Mouse (Mus musculus) G1E (cell line): ENCODE measurements around the gene Ppp1r1b. TPM values are rescaled to one million over a fixed set of nuclear protein-coding genes. Genes with fewer than 3 reads are reported as not detected.

Source experiments
- ATAC-seq: 2 replicates; pipeline ENCODE4 v1.8.0; 2016; ENCODE audit warnings: mild to moderate bottlenecking; ENCODE audit not compliant: insufficient number of reproducible peaks, poor library complexity, low FRiP score, severe bottlenecking; ENCODE audit errors: extremely low read depth
- DNase-seq: peaks from one replicate; pipeline ENCODE4 v3.0.0; 2012; ENCODE audit warnings: low spot score
- H3K27me3 ChIP-seq: 2 replicates; pipeline ENCODE4 v1.6.1; 2012; ENCODE audit warnings: mild to moderate bottlenecking, low read length, inconsistent platforms; ENCODE audit not compliant: insufficient read depth
- H3K36me3 ChIP-seq: replicated peaks from 2 replicates; pipeline ENCODE3; 2012; ENCODE audit warnings: mild to moderate bottlenecking, inconsistent platforms
- H3K4me1 ChIP-seq: 2 replicates; pipeline ENCODE4 v1.6.1; 2012; ENCODE audit warnings: low read depth, low read length, inconsistent platforms, mixed read lengths; ENCODE audit not compliant: insufficient read depth
- H3K4me3 ChIP-seq: 2 replicates; pipeline ENCODE4 v1.5.1; 2012; ENCODE audit warnings: low read depth, mild to moderate bottlenecking, inconsistent platforms, low read length, moderate library complexity, mixed read lengths
- H3K9me3 ChIP-seq: replicated peaks from 2 replicates; pipeline ENCODE4 v1.6.1; 2012; ENCODE audit warnings: inconsistent platforms
- CTCF ChIP-seq: IDR thresholded peaks from 2 replicates; pipeline ENCODE4 v1.5.1; 2012; ENCODE audit warnings: low read depth, low read length, inconsistent platforms, mixed read lengths
- GATA1 ChIP-seq: IDR thresholded peaks from 2 replicates; pipeline ENCODE4 v1.6.1; 2012; ENCODE audit warnings: borderline replicate concordance, low read length, inconsistent platforms, mixed read lengths
- GATA2 ChIP-seq: IDR thresholded peaks from 2 replicates; pipeline ENCODE4 v1.6.1; 2012; ENCODE audit warnings: low read depth, low read length, inconsistent platforms, borderline replicate concordance
- POLR2AphosphoS5 ChIP-seq: IDR thresholded peaks from 2 replicates; pipeline ENCODE4 v1.6.1; 2012; ENCODE audit warnings: low read depth, low read length, inconsistent platforms; ENCODE audit not compliant: insufficient replicate concordance
- TAL1 ChIP-seq: conservative IDR thresholded peaks from 2 replicates; pipeline ENCODE4 v1.6.1; 2012; ENCODE audit warnings: low read depth, low read length, inconsistent platforms, mixed read lengths
- polyA plus RNA-seq: library from polyadenylated mRNA; stranded (reverse); fragments of >175 nt; gene quantifications from 2 replicates; pipeline ENCODE4 v1.2.3, GENCODE M21; 2012
- total RNA-seq, 2 experiments: library from RNA; stranded (forward) in 1 of 2; stranded (reverse) in 1 of 2; fragments of 200-1000 nt in 1 of 2; fragments of >200 nt in 1 of 2; fragmentation: Nextera tagmentation in 1 of 2; gene quantifications; 2 replicates each; pipeline ENCODE4 v1.2.3; 2014 to 2017

The Ppp1r1b gene
- total and polyA plus RNA-seq, 3 experiments, result not detected

DNA sequence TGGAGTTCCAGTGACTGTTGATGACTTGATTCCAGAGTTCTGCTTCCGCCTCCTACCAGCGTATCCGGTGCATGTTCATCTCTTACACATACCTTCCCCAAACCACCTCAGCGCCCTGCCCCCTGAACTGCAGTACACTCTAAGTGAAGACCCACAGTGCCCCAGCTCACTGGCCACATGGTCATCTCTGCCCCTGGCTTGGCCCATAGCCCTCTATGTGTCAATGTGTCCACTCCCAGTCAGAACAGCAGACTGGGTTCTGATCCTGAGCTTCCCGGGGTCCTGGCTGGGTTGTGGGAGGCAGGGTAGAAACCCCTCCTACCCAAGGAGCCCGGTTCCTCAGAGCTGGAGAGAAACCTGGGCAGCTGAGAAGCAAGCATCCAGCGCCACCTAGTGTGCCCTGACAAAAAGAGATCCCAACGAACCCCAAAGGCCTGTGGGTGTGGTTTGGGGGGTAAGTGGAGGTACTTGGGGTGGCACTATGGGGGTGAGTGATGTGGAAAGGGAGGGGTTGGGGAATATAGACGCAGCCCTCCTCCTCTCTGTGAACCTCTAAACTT, 41.1 kb downstream of the Ppp1r1b start:
- no peak overlapping the region for H3K4me3 ChIP-seq
- H3K4me1 ChIP-seq, result peaks cover 48% of the 10 kb centered on the region
- no peak for TF ChIP-seq GATA2
- no peak for TF ChIP-seq POLR2AphosphoS5
- TF ChIP-seq CTCF, result no peak
- no peak for TF ChIP-seq GATA1
- TF ChIP-seq TAL1, result no peak
- peak; percentile 58 for DNase-seq
- H3K9me3 ChIP-seq, result no peaks in the 10 kb centered on the region
- no peaks in the 10 kb centered on the region for H3K36me3 ChIP-seq
- peaks cover 47% of the 10 kb centered on the region for H3K27me3 ChIP-seq
- no peak for ATAC-seq

DNA sequence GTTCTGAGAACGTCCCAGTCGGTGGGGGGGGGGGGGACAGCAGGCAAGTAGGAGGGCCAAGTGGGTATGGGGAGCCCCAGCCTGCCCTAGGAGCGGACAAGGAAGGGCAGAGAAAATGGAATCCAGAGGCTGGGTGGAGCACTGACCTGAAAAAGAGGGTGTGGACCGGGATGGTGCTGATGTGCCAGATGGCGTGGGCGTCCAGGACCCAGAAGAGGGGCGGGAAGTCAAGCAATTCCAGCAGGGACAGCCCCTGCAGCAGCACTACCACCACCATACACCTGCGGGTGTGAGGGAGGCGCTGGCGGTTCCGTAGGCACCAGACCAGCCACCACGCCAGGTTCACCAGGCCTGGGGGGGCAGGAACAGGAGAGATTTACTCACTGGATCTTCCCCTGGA, 41.9 kb downstream of the Ppp1r1b start:
- no peak for ATAC-seq
- no peak for DNase-seq
- H3K36me3 ChIP-seq, result peaks cover 2% of the 10 kb centered on the region
- H3K4me3 ChIP-seq, result no peak overlapping the region
- TF ChIP-seq GATA1, result no peak
- no peak for TF ChIP-seq TAL1
- TF ChIP-seq POLR2AphosphoS5, result no peak
- no peak for TF ChIP-seq GATA2
- TF ChIP-seq CTCF, result no peak
- H3K4me1 ChIP-seq, result peaks cover 56% of the 10 kb centered on the region
- peaks cover 39% of the 10 kb centered on the region for H3K27me3 ChIP-seq
- no peaks in the 10 kb centered on the region for H3K9me3 ChIP-seq

DNA sequence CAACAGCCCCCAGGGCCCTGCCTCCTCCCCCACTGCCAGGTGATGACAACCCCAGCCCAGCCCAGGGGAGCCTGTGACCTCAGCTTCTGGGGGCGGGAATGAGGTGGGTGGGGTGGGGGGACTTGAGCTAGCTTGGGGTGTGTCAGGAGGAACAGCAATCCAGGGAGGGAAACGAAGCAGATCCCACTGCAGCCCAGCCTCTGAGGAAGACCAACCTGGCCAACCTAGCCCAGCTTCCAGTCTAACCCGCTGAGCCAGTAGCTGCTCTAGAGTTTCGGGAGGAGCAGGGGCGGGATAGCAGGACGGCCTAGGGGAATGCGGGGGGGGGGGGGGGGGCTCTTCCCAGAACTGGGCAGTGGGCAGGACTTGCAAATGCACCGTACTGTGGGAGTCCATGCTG, 43.8 kb downstream of the Ppp1r1b start:
- H3K9me3 ChIP-seq, result no peaks in the 10 kb centered on the region
- peaks cover 22% of the 10 kb centered on the region for H3K27me3 ChIP-seq
- TF ChIP-seq CTCF, result no peak
- no peak for TF ChIP-seq GATA2
- no peak for TF ChIP-seq POLR2AphosphoS5
- no peak for TF ChIP-seq GATA1
- no peak for TF ChIP-seq TAL1
- DNase-seq (no peak), ATAC-seq (no peak)
- H3K4me3 ChIP-seq, result no peak overlapping the region; the same call in 1 of the 2 replicates
- H3K4me1 ChIP-seq, result peaks cover 54% of the 10 kb centered on the region
- H3K36me3 ChIP-seq, result peaks cover 16% of the 10 kb centered on the region

DNA sequence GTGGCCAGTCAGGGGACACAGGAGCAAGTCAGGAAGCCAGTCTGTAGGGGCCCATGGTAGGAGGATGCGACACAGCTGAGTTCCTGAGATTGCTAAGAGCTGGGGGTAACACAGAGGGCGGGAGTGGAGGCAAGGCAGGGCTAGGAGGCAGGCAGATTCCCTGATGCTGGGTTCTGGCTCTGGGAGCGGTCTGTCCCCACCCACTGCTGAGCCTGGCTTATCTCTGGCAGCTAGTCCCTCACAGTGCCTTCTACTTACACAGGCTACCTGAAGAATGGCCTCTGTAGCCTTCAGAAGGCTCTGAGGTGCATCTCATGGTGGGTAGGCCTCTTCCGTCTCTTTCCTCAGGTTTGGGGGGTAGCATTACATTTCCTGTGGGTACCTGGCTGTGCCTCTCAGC, 44.4 kb downstream of the Ppp1r1b start:
- Histone ChIP-seq H3K9me3 (no peaks in the 10 kb centered on the region), H3K36me3 (peaks cover 22% of the 10 kb centered on the region), H3K27me3 (peaks cover 16% of the 10 kb centered on the region), H3K4me1 (peaks cover 54% of the 10 kb centered on the region), H3K4me3 (peak overlapping the region; percentile 49; the same call in 1 of the 2 replicates)
- ATAC-seq (no peak), DNase-seq (no peak)
- TF ChIP-seq GATA2 (no peak), TAL1 (no peak), CTCF (no peak), GATA1 (no peak), POLR2AphosphoS5 (no peak)

DNA sequence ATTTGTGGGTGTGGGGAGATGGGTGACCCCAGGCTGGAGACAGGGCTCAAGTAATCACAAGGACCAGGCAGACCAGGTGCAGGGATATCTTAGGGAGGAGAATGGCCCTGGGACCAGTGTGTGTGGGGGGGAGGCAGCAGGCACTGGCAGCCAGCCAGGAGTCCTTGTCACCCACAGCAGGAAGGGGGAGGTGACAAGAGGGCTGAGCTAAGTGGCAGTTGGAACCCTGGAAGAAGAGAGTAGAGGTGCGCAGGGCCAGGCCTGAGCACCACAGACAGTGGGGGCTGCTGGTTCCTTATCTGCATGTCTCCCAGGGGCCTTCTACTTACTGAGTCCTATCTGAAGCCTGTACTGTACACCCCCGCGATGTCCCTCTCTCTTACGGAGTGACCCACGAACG, 45.1 kb downstream of the Ppp1r1b start:
- H3K27me3 ChIP-seq, result peaks cover 10% of the 10 kb centered on the region; the same call in 1 of the 2 replicates
- H3K4me3 ChIP-seq, result peak overlapping the region; percentile 47; the same call in 1 of the 2 replicates
- H3K9me3 ChIP-seq, result no peaks in the 10 kb centered on the region
- peaks cover 28% of the 10 kb centered on the region for H3K36me3 ChIP-seq
- peaks cover 53% of the 10 kb centered on the region for H3K4me1 ChIP-seq
- DNase-seq, result peak; percentile 79
- no peak for TF ChIP-seq GATA1
- TF ChIP-seq GATA2, result no peak
- no peak for TF ChIP-seq POLR2AphosphoS5
- no peak for TF ChIP-seq CTCF
- TF ChIP-seq TAL1, result no peak
- peak; percentile 61 for ATAC-seq

DNA sequence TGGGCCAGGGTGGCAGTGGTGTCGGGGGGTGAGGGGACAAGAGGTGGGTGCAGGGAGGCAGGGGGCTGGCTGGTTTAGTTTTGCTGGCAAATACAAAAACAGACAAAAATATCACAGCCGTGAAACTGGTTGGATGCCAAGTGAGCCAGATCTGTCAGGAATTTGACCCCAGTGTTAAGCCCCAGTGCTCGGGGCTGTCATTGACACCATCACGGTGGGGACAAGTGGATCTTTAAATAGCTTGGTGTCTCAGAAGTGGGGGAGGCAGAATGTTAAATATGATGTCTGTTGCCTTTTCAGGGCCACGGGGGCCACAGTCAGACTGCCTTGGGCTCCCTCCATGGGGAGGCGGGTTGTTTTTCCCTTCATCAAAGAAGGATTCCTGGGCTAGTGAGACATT, 46.1 kb downstream of the Ppp1r1b start:
- TF ChIP-seq CTCF (no peak), POLR2AphosphoS5 (no peak), GATA1 (no peak), GATA2 (no peak), TAL1 (no peak)
- ATAC-seq (no peak), DNase-seq (no peak)
- peaks cover 34% of the 10 kb centered on the region for H3K36me3 ChIP-seq
- H3K4me1 ChIP-seq, result peaks cover 53% of the 10 kb centered on the region
- no peaks in the 10 kb centered on the region for H3K9me3 ChIP-seq
- H3K27me3 ChIP-seq, result peaks cover 9% of the 10 kb centered on the region; the same call in 1 of the 2 replicates
- no peak overlapping the region for H3K4me3 ChIP-seq
